Mouse (Mus musculus) C2C12 (cell line): ENCODE data around the gene Cyyr1. TPM values are rescaled to one million over a fixed set of nuclear protein-coding genes. Genes with fewer than 3 reads are reported as not detected.

Experiments
- H3K27me3 ChIP-seq: one replicate; pipeline ENCODE4 v1.6.1; 2011; ENCODE audit not compliant: control insufficient read depth, insufficient read depth, insufficient read length
- H3K36me3 ChIP-seq: one replicate; pipeline ENCODE4 v1.6.1; 2011; ENCODE audit not compliant: control insufficient read depth, insufficient read depth
- H3K4me3 ChIP-seq: one replicate; pipeline ENCODE4 v1.5.1; 2011; ENCODE audit warnings: mild to moderate bottlenecking, control low read depth; ENCODE audit not compliant: poor library complexity, insufficient read depth, severe bottlenecking
- H3K79me2 ChIP-seq: one replicate; pipeline ENCODE4 v1.6.1; 2011; ENCODE audit not compliant: control insufficient read depth, insufficient read depth
- H3K79me3 ChIP-seq: one replicate; pipeline ENCODE4 v1.6.1; 2011; ENCODE audit warnings: low read depth, control low read depth
- H3ac ChIP-seq: one replicate; pipeline ENCODE3; 2011; ENCODE audit warnings: low read depth; ENCODE audit not compliant: control insufficient read depth, insufficient read length
- CEBPB ChIP-seq: IDR thresholded peaks from one replicate; pipeline ENCODE4 v1.6.1; 2011; ENCODE audit warnings: low read depth, mild to moderate bottlenecking, control low read depth, moderate library complexity
- CTCF ChIP-seq: IDR thresholded peaks from one replicate; pipeline ENCODE4 v1.5.1; 2011; ENCODE audit not compliant: control insufficient read depth, insufficient read depth, insufficient read length
- FOSL1 ChIP-seq: IDR thresholded peaks from one replicate; pipeline ENCODE4 v1.8.0; 2011; ENCODE audit warnings: mild to moderate bottlenecking, low read length; ENCODE audit not compliant: poor library complexity, insufficient read depth, severe bottlenecking
- MAX ChIP-seq: IDR thresholded peaks from one replicate; pipeline ENCODE4 v1.6.1; 2011; ENCODE audit warnings: mild to moderate bottlenecking, control low read depth
- MYOD1 ChIP-seq: IDR thresholded peaks from one replicate; pipeline ENCODE4 v1.6.1; 2011; ENCODE audit warnings: low read depth; ENCODE audit not compliant: control insufficient read depth, insufficient read length
- MYOG ChIP-seq: IDR thresholded peaks from one replicate; pipeline ENCODE4 v1.6.1; 2011; ENCODE audit not compliant: control insufficient read depth, insufficient read length; ENCODE audit errors: extremely low read depth
- USF1 ChIP-seq: IDR thresholded peaks from one replicate; pipeline ENCODE4 v1.6.1; 2011; ENCODE audit warnings: low read depth, mild to moderate bottlenecking, control low read depth, moderate library complexity
- polyA plus RNA-seq: library from polyadenylated mRNA; unstranded; fragments of >200 nt; fragmentation: generic; extraction: Trizol; gene quantifications from one replicate; pipeline ENCODE4 v1.2.1, GENCODE M21; 2012; ENCODE audit warnings: missing spikeins

The Cyyr1 gene
- polyA plus RNA-seq, 1 experiment = 0.01 TPM

GRCm38 (mm10) chr16:85524589-85524988 lies 28.6 kb downstream of the Cyyr1 start:
- Histone ChIP-seq H3K4me3 (no peak overlapping the region), H3K27me3 (no peaks in the 10 kb centered on the region), H3K79me2 (no peaks in the 10 kb centered on the region), H3K36me3 (no peaks in the 10 kb centered on the region), H3ac (no peak overlapping the region), H3K79me3 (no peaks in the 10 kb centered on the region)
- no peak for TF ChIP-seq MYOD1
- no peak for TF ChIP-seq CEBPB
- no peak for TF ChIP-seq USF1
- no peak for TF ChIP-seq MYOG
- TF ChIP-seq CTCF = no peak
- no peak for TF ChIP-seq FOSL1
- TF ChIP-seq MAX = no peak

GRCm38 (mm10) chr16:85507264-85507663 lies 45.9 kb downstream of the Cyyr1 start:
- Histone ChIP-seq H3K36me3 (no peaks in the 10 kb centered on the region), H3K79me3 (no peaks in the 10 kb centered on the region), H3K79me2 (no peaks in the 10 kb centered on the region), H3K27me3 (no peaks in the 10 kb centered on the region), H3ac (no peak overlapping the region), H3K4me3 (no peak overlapping the region)
- TF ChIP-seq MYOD1 (no peak), USF1 (no peak), MYOG (no peak), CEBPB (no peak), CTCF (no peak), MAX (no peak), FOSL1 (no peak)

- Histone ChIP-seq H3K79me3 (no peaks in the 10 kb centered on the region), H3ac (no peak overlapping the region), H3K4me3 (no peak overlapping the region), H3K36me3 (no peaks in the 10 kb centered on the region), H3K27me3 (no peaks in the 10 kb centered on the region), H3K79me2 (no peaks in the 10 kb centered on the region)
- TF ChIP-seq MYOD1 (no peak), CTCF (no peak), MAX (no peak), USF1 (no peak), MYOG (no peak), CEBPB (no peak), FOSL1 (no peak)
Measured at GRCm38 (mm10) chr16:85505108-85505507, 48.1 kb downstream of the Cyyr1 start.

DNA sequence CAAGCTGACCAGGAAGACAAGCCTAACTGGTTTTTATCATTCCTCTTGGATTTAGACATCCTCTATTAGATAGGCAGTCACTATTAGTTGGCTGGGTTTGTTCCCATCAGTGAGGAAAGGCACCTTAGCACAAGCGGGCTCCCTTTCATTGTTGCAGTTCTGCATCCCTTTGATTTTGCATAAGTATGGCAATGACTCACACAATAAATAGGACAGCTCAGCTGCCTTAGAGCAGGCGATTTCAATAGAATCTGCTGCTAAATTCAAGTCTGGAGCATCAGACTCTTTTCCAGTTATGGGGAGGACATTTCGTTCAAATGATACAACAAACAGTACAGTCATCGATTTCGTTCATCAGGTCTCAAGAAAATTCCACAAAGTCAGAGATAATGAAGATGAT lies 49.8 kb downstream of the Cyyr1 start:
- Histone ChIP-seq H3K79me2 (no peaks in the 10 kb centered on the region), H3ac (no peak overlapping the region), H3K79me3 (no peaks in the 10 kb centered on the region), H3K27me3 (no peaks in the 10 kb centered on the region), H3K4me3 (no peak overlapping the region), H3K36me3 (no peaks in the 10 kb centered on the region)
- TF ChIP-seq MYOD1 (no peak), CTCF (no peak), MAX (no peak), MYOG (no peak), CEBPB (no peak), USF1 (no peak), FOSL1 (no peak)

- Histone ChIP-seq H3K4me3 (no peak overlapping the region), H3K79me3 (no peaks in the 10 kb centered on the region), H3K36me3 (no peaks in the 10 kb centered on the region), H3K27me3 (no peaks in the 10 kb centered on the region), H3ac (no peak overlapping the region), H3K79me2 (no peaks in the 10 kb centered on the region)
- TF ChIP-seq MAX (no peak), MYOD1 (no peak), CEBPB (no peak), USF1 (no peak), FOSL1 (no peak), MYOG (no peak), CTCF (no peak)
Measured at GRCm38 (mm10) chr16:85495837-85496236, 57.4 kb downstream of the Cyyr1 start.

GRCm38 (mm10) chr16:85488105-85488607 lies 65.0 kb downstream of the Cyyr1 start:
- H3K27me3 ChIP-seq = no peaks in the 10 kb centered on the region
- no peak overlapping the region for H3K4me3 ChIP-seq
- H3K79me3 ChIP-seq = no peaks in the 10 kb centered on the region
- no peaks in the 10 kb centered on the region for H3K36me3 ChIP-seq
- no peak overlapping the region for H3ac ChIP-seq
- no peaks in the 10 kb centered on the region for H3K79me2 ChIP-seq
- TF ChIP-seq FOSL1 = no peak
- no peak for TF ChIP-seq MAX
- no peak for TF ChIP-seq MYOG
- TF ChIP-seq CEBPB = no peak
- TF ChIP-seq CTCF = no peak
- TF ChIP-seq MYOD1 = no peak
